Mouse (Mus musculus) heart, postnatal 10 days (tissue): ENCODE measurements around the gene Icosl. TPM values are rescaled to one million over a fixed set of nuclear protein-coding genes. Genes with fewer than 3 reads are reported as not detected.
A peak's percentile ranks its signal among the peaks of the same experiment; 100 is the strongest.
"Not testable (repeated sequence)": the region's sequence is repeated elsewhere in the genome, so short reads cannot be mapped to it uniquely, and the experiment has no call there.

Experiments
- DNase-seq, 2 experiments: peaks; one replicate each; pipeline ENCODE4 v3.0.0; 2021
- intact Hi-C: fragments of 180-260 bp; cut with DNase I; formaldehyde crosslinking; loops from one replicate; pipeline ENCODE4 v1.15.1; 2025
- total RNA-seq, 2 experiments: library from RNA; stranded (reverse); gene quantifications; 2 replicates each; pipeline ENCODE4 v1.2.3; 2021

Icosl gene
- total RNA-seq, 2 experiments from 2014 or later: 4.4 to 5.4 TPM

- peak; percentile 33 to 36 for DNase-seq
- intact Hi-C loops: loop anchor here (5.0 kb wide), 1 partner anchor 41 kb away; no protein-coding TSS in a partner anchor
These were observed 561 bp upstream of the Icosl start for GRCm38 (mm10) chr10:78068541-78068940.

DNA sequence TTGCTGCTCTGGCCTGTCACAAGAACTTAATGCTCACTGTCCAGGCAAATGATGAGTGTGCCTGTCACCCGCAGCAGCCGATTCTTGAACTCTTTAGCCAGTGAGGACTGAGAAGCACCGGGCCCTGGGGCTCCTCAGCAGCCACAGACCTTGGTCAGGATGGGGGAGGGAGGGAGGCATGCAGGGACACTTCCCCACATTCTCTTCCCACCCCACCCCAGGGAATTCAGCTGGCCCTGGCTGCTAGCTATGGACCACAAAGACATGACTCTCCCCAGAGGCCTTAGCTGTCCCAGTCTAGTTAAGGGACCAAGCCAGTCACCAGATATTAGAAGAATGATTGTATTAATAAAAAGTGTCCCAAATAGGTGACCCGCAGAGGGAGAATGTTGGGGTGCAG is 5.0 kb downstream of the Icosl start:
- intact Hi-C loops: no loop called here
- no peak for DNase-seq

GRCm38 (mm10) chr10:78074977-78075376 is 5.9 kb downstream of the Icosl start:
- DNase-seq: no peak
- intact Hi-C loops: no loop called here

DNA sequence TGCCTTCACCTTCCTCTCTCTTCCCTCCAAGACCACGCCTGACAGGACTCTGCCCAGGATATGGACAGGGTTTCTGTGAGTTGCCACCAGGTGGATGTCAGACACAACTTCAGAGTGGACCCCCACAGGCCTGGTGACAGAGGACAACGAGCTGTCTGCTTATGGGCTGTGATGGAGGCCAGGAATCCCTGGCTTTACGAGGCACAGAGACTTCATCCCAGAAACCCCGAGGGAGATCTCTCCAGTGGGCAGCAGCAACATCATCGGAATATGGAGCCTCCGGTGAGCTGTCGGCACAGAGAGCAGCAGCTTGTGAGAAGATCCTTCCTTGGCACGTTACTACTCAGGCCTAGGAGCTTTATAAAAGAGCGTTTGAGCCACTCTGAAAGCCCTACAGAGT is 8.8 kb downstream of the Icosl start:
- no peak for DNase-seq
- intact Hi-C loops: no loop called here

GRCm38 (mm10) chr10:78078276-78078675 is 9.2 kb downstream of the Icosl start:
- DNase-seq: no peak
- intact Hi-C loops: no loop called here

GRCm38 (mm10) chr10:78079955-78080591 is 11.0 kb downstream of the Icosl start:
- peak; percentile 43 to 55 for DNase-seq
- intact Hi-C loops: no loop called here

DNA sequence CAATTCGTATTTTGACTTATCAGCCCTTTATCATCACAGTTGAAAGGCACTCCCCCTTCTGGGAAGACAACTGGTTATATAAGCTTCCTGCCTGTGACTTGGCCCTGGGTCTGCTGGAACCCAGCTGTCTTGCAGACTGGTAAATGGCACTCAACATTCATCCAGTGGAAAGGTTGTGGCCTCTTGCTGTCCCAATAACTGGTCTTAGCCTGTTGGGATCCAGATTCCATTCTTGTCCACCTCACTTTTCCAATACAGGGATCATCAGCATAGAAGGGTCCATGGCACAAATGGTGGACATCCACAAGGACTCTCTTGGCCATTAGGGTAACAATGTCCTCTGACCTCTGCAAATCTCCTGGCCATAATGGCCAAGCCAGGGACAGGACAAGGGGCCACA is 15.0 kb downstream of the Icosl start:
- no peak for DNase-seq
- intact Hi-C loops: no loop called here

DNA sequence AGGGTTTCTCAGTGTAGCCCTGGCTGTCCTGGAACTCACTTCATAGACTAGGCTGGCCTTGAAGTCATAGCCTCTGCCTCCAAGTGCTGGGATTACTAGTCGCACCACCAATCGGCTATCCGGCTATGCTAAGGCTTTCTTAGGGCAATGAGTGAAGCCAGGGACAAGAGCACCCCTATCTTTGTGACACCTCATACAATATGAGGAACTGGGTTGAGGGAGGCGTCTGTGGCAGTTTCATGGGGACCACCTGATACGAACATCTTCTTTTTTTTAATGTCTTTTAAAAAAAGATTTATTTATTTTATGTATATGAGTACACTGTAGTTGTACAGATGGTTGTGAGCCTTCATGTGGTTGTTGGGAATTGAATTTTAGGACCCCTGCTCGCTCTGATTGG is 16.6 kb downstream of the Icosl start:
- no peak for DNase-seq
- intact Hi-C loops: no loop called here

- DNase-seq: peak in 1 of 2 experiments; percentile 34
- intact Hi-C loops: no loop called here
These were observed 17.5 kb downstream of the Icosl start for GRCm38 (mm10) chr10:78086444-78087061.

GRCm38 (mm10) chr10:78087101-78087511 is 18.0 kb downstream of the Icosl start:
- intact Hi-C loops: no loop called here
- peak in 1 of 2 experiments; percentile 19 for DNase-seq

GRCm38 (mm10) chr10:78090246-78090645 is 21.1 kb downstream of the Icosl start:
- DNase-seq: peak in 1 of 2 experiments; percentile 41
- intact Hi-C loops: no loop called here

DNA sequence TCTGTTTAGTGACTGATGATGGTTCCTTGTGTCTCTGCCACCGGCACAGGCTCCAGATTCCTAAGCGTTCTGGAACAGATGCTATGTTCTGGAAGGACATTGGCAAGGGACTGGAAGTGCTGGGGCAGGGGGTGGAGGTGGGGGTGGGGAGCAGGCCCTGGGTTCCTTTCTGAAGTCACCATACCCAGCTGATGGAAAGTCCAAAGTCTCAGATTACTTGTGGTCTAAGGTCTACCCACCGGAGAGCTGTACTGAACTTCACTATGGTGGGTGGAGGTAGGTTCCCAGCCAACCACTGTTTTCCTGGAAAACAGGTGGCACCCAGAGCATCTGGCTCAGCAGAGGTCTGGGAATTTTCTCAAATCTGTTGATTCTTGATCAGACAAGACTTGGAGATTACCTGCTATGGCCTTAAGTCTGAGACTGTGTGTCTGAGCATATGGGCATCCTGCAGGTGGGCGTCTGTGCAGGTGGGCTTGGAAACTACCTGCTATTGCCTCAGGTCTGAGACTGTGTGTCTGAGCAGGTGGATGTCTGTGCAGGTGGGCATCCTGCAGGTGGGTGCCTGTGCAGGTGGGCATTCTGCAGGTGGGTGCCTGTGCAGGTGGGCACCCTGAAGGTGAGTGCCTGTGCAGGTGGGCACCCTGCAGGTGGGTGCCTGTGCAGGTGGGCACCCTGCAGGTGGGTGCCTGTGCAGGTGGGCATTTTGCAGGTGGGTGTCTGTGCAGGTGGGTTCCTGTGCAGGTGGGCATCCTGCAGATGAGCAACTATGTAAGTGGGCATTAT is 21.8 kb downstream of the Icosl start:
- intact Hi-C loops: no loop called here
- no peak for DNase-seq

DNA sequence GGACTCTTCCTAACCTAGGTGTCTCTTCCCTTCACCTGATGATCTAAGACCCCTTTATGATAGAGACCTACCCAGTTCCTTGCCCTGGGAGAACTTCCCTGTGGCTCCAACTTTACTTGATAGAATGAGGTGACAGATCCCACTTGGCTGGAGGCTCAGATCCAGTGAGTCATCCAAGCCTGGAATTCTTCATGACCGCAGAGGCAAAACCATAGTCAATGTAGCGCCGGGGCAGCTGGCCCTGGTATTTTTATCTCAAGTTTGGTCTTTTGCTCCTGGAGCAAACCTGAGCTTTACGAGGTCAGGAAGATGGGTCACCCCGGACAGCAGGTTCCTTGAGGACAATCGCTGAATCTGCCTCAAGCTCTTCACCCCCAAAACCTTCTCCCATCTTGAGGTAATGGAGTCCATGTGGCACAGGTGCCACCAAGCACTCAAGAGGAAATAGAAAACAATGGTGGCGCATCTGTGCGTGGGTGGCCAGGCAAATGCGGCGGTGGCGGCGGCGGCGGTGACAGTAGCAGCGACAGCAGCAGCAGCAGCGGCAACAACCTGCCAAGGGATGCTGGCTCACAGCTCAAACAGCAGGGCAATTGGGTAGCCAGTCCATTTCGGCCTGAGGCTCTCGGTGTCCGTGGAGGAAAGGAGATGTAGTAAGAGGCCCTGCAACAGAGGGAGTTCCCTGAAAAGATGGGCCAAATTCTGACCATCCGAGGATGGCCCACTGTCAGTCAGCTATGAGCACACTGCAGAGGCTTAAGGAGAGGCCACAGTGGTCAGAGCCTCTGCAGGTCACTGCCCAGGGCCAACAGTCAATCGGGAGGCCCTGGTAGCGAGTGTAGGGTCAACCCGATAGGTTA is 23.0 kb downstream of the Icosl start:
- intact Hi-C loops: no loop called here

DNA sequence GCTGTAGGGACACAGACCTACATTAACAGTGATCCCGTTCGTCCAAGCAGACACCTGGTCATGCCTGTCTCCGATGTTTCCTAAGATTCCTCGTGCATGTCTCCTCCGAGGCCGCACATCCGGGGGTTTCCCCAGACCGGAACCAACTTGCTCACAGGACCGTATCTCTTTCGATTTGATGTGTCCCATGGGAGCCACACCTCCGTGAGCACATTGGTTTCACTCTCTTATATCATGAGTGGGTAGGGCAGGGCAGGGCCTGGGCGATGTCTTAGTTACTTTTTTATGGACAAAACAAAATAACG is 23.6 kb downstream of the Icosl start:
- DNase-seq: no peak
- intact Hi-C loops: no loop called here

More for the DNA sequence above, 23.0 kb downstream of the Icosl start:
- peak in 1 of 2 experiments; percentile 36 for DNase-seq

DNA sequence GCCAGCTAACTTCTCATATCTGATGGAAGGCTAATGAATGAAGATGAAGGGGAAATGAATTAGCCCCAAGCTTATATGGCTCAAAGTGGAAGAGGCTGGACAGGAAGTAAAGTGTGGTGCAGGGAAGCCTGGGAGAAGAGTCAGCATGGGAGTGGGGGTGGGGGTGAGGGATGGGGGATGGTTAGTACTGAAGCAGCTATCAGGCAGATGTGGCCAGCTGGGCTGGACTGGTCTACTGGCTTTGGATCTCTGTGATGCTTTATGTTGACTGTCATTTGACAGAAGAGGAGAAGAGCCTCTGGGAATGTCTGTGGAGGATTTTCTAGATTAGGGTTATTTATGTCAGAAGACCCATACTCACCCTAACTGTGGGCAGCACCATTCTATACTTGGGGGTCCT is 26.1 kb downstream of the Icosl start:
- DNase-seq: peak in 1 of 2 experiments; percentile 28
- intact Hi-C loops: no loop called here

GRCm38 (mm10) chr10:78095954-78096931 is 27.1 kb downstream of the Icosl start:
- intact Hi-C loops: no loop called here
- peak in 1 of 2 experiments; percentile 29 for DNase-seq

GRCm38 (mm10) chr10:78099860-78100259 is 30.8 kb downstream of the Icosl start:
- DNase-seq, intact Hi-C loops: not testable (repeated sequence)

DNA sequence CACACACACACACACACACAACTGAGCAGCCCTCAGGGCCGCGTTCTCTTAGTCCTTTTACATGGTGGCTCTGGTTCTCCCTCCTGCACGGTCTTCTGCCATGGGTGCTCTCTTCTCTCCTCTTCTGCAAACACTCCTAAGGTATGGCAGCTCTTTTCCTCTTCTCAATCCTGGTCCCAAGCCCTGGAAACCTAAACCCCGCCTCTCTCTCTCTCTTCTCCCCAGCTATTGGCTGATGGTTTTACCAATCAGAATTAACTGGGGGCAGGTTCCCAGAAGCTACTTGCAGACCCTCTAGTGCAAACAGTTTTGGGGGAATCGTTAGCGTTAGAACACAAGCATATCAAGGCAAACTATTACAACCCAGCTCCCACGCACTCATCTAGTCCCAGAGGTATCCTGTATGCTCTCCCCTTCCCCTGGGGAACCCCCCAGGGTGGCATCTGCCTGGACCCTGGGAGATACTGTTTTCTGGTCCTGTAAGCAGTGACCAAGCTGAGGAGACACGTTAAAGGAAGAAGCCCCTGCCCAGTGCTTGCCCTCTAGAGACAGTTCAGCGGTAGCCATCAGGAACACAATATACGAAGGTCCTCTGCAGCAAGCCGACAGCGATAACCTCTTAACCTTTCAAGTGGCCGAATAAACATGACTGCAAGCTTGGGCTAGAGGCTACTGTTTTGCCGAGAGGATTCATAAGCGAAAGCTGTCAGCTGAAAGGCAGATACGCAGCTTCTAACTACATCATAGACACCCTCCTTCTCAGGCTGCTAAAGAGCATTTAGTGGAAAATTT is 32.1 kb downstream of the Icosl start:
- no peak for DNase-seq
- intact Hi-C loops: no loop called here
